Mouse (Mus musculus): Measurements from ENCODE around the gene Dnm3.

DNA sequence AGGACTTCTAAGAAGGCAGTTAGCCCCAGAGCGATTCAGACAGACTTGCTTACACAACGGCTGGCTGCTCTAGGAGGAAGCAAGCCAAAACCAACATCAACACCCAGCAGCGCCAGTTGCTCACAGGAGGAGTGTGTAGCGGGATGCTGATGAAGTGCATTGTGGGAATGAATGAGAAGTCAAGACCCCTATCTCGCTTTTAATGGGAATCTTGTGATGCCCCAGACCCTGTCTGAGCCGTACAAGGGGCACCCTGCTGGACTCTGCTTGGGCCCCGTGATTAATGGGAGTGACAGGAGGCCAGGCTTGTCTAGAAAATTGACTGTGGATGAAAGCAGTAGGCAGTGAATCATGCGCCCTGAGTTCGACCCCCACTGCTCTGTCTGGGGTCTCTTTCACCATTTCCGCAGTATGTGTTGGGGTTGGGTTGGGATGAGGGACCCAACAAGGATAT, 439.8 kb downstream of the Dnm3 start:
- TF ChIP-seq CTCF (IDR thresholded peaks at IDR 0.05; ENCODE audit: low read depth, low read length): no peak
- no peak for TF ChIP-seq EP300 (IDR thresholded peaks at IDR 0.05; ENCODE audit: insufficient read depth, low read depth, low read length)
